Mouse (Mus musculus) brain, embryonic 14.5 days (tissue): Measurements from ENCODE around the gene Pcmtd2.
A peak's percentile ranks its signal among the peaks of the same experiment; 100 is the strongest.

Experiments
- CTCF ChIP-seq: fragments of 200-500 bp; IDR thresholded peaks from 2 replicates; pipeline ENCODE4 v1.5.1; 2012; ENCODE audit warnings: inconsistent platforms, mild to moderate bottlenecking, moderate library complexity, borderline replicate concordance; ENCODE audit not compliant: insufficient read depth, insufficient read length; ENCODE audit errors: extremely low read depth
- POLR2A ChIP-seq: fragments of 200-500 bp; IDR thresholded peaks from 2 replicates; pipeline ENCODE4 v1.6.1; 2012; ENCODE audit warnings: mild to moderate bottlenecking, inconsistent platforms, borderline replicate concordance; ENCODE audit not compliant: poor library complexity, insufficient read depth, insufficient read length, severe bottlenecking; ENCODE audit errors: extremely low read depth

GRCm38 (mm10) chr2:181863791-181864535, 26.3 kb downstream of the Pcmtd2 start, which contains the start of gene Polr3k:
- no peak for TF ChIP-seq CTCF
- TF ChIP-seq POLR2A, result peak; percentile 70; the same call in 1 of the 2 replicates
